Mouse (Mus musculus) liver, postnatal 0 days (tissue): ENCODE measurements around the gene Gm20388. TPM values are rescaled to one million over a fixed set of nuclear protein-coding genes. Genes with fewer than 3 reads are reported as not detected.
"Not testable (repeated sequence)": the region's sequence is repeated elsewhere in the genome, so short reads cannot be mapped to it uniquely, and the experiment has no call there.

Experiments used
- ATAC-seq: fragments of 200-750 bp; cut with Nextera tagmentation; 2 replicates; pipeline ENCODE4 v1.8.0; 2017; ENCODE audit warnings: mild to moderate bottlenecking, moderate library complexity
- DNase-seq: peaks from one replicate; pipeline ENCODE4 v3.0.0-alpha.2; 2016
- H3K27ac ChIP-seq: fragments of 300-500 bp; sonication (generic); 2 replicates; pipeline ENCODE4 v1.5.1; 2014; ENCODE audit warnings: antibody characterized with exemption, moderate library complexity, mild to moderate bottlenecking, low read depth
- H3K27me3 ChIP-seq: fragments of 300-500 bp; sonication (generic); 2 replicates; pipeline ENCODE4 v1.6.1; 2014; ENCODE audit warnings: low read length, control low read depth, mixed read lengths; ENCODE audit not compliant: insufficient read depth
- H3K36me3 ChIP-seq: fragments of 300-500 bp; sonication (generic); replicated peaks from 2 replicates; pipeline ENCODE4 v1.6.1; 2014; ENCODE audit warnings: mild to moderate bottlenecking, control low read depth, low read length, moderate library complexity, mixed read lengths; ENCODE audit not compliant: insufficient read depth
- H3K4me1 ChIP-seq: fragments of 300-500 bp; sonication (generic); 2 replicates; pipeline ENCODE4 v1.6.1; 2014; ENCODE audit warnings: antibody characterized with exemption, mild to moderate bottlenecking, control low read depth; ENCODE audit not compliant: insufficient read depth
- H3K4me2 ChIP-seq: fragments of 300-500 bp; sonication (generic); 2 replicates; pipeline ENCODE4 v1.6.1; 2014; ENCODE audit warnings: low read depth, mild to moderate bottlenecking, low read length, moderate library complexity, mixed read lengths
- H3K4me3 ChIP-seq: fragments of 300-500 bp; sonication (generic); 2 replicates; pipeline ENCODE4 v1.5.1; 2014; ENCODE audit warnings: low read depth, low read length
- H3K9ac ChIP-seq: fragments of 300-500 bp; sonication (generic); replicated peaks from 2 replicates; pipeline ENCODE4 v1.6.1; 2014; ENCODE audit warnings: mild to moderate bottlenecking, moderate library complexity
- H3K9me3 ChIP-seq: fragments of 300-500 bp; sonication (generic); 2 replicates; pipeline ENCODE4 v1.6.1; 2016; ENCODE audit warnings: mild to moderate bottlenecking, control low read depth, low read length, mixed read lengths
- CTCF ChIP-seq: sonication (generic); IDR thresholded peaks from 2 replicates; pipeline ENCODE4 v1.5.1; 2016; ENCODE audit warnings: antibody characterized with exemption, low read depth
- EP300 ChIP-seq: IDR thresholded peaks from 2 replicates; pipeline ENCODE4 v1.6.1; 2016; ENCODE audit warnings: antibody characterized with exemption, low read depth, mild to moderate bottlenecking
- WGBS: fragments of 180-500 bp; shearing (Covaris S2); extraction: QIAGEN DNeasy Blood & Tissue Kit; methylation state at CpG from one replicate; pipeline ENCODE4 v1.1.7; 2014; ENCODE audit not compliant: insufficient replicate concordance; 5-methylcytosine and 5-hydroxymethylcytosine counted together
- polyA plus RNA-seq: library from polyadenylated mRNA; unstranded; fragments of >200 nt; fragmentation: Nextera tagmentation; extraction: Ambion mirVana; gene quantifications from 2 replicates; pipeline ENCODE4 v1.2.1, GENCODE M21; 2015

Gm20388 gene
- polyA plus RNA-seq, 1 experiment from 2014 or later: not detected

DNA sequence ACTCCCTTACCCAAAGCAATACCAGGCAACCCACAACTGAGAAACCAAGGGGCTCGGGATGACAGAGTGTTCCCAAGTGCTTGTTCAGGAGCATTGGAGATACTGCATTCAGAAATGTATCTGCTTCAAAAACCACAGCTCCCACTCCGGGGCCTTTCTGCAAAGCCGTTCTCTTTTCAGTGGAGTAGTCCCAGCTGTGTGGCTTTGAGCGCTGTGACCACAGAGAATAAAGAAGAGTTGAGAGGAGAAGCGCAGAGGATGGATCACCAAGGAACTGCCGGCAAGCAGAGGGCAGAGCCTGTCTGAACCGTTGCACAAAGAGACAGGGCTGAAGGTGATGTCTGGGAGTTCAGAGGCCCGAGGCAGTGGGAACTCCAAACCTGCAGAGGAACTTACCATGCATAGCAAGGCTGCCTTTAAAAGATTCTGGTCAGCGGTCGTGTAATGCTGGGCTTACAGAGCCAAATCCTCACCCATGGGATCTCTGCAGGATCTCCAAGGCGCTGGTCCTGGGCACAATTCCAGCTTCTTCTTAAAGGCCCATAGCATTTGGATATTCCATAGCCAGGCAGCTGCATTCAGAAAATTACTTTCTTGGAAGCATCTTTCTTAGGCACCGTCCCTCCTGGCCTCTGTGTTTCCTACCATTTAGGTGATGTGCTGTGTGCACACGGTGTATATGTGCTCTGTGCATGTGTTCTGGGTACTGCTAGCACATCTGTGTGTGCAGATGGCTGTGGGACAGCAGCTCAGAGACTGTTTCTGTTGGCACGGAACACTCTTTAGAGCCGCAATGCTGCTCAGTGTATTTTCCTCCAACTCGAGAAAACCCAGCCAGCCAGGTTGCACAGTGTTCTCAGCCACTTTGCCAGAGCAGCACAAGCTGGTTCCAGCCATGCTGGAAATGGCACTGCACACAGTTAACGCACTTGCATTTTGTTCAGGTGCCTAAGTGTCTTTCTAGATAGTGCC is 4261.2 kb downstream of the Gm20388 start:
- Histone ChIP-seq H3K4me2 (no peak overlapping the region), H3K9me3 (no peaks in the 10 kb centered on the region), H3K4me1 (no peaks in the 10 kb centered on the region), H3K9ac (no peak overlapping the region), H3K27ac (no peak overlapping the region), H3K36me3 (no peaks in the 10 kb centered on the region), H3K4me3 (no peak overlapping the region), H3K27me3 (no peaks in the 10 kb centered on the region)
- no peak for DNase-seq
- WGBS: 70% methylated on average over 17 of the region's 17 CpGs
- no peak for TF ChIP-seq CTCF
- no peak for TF ChIP-seq EP300
- no peak for ATAC-seq

- DNase-seq (no peak), ATAC-seq (no peak)
- no peaks in the 10 kb centered on the region for H3K9me3 ChIP-seq
- no peak overlapping the region for H3K4me3 ChIP-seq
- no peaks in the 10 kb centered on the region for H3K4me1 ChIP-seq
- H3K27me3 ChIP-seq: no peaks in the 10 kb centered on the region
- H3K27ac ChIP-seq: no peak overlapping the region
- no peak overlapping the region for H3K9ac ChIP-seq
- H3K4me2 ChIP-seq: no peak overlapping the region
- H3K36me3 ChIP-seq: no peaks in the 10 kb centered on the region
- 75% methylated on average over 4 of the region's 4 CpGs for WGBS
- TF ChIP-seq CTCF (no peak), EP300 (no peak)
These were observed 4263.0 kb downstream of the Gm20388 start for GRCm38 (mm10) chr8:124173688-124174087.

DNA sequence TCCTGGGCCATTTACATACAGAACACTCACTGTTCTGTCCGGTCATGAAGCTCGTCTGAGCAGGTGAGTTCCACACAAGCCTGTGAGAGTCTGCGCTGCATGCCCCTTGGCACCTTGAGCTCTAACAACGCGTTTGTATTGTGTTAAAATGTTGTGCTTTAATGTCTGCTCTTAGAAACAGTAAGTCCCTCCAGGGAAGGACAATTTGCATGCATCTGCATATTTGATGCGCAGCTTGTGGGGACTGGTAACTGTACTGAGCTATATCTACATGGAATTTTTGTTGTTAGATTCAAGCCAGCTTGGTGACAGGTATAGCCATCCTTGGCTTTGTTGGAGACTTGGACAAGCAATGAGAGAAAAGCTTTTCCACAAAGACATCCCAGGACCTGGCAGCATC is 4265.5 kb downstream of the Gm20388 start:
- no peak overlapping the region for H3K27ac ChIP-seq
- H3K4me3 ChIP-seq: no peak overlapping the region
- no peak overlapping the region for H3K4me2 ChIP-seq
- 79% methylated on average over 6 of the region's 6 CpGs for WGBS
- H3K9ac ChIP-seq: no peak overlapping the region
- ATAC-seq (no peak), DNase-seq (no peak)
- H3K27me3 ChIP-seq: no peaks in the 10 kb centered on the region
- H3K36me3 ChIP-seq: no peaks in the 10 kb centered on the region
- H3K4me1 ChIP-seq: no peaks in the 10 kb centered on the region
- H3K9me3 ChIP-seq: no peaks in the 10 kb centered on the region
- TF ChIP-seq CTCF (no peak), EP300 (no peak)

- WGBS: 79% methylated on average over 1 of the region's 1 CpGs
- not testable (repeated sequence) for H3K27ac ChIP-seq, H3K4me2 ChIP-seq, H3K27me3 ChIP-seq, ATAC-seq, H3K4me3 ChIP-seq, H3K4me1 ChIP-seq, H3K36me3 ChIP-seq, DNase-seq, H3K9ac ChIP-seq, H3K9me3 ChIP-seq
These were observed 4266.5 kb downstream of the Gm20388 start for GRCm38 (mm10) chr8:124177092-124177491.

GRCm38 (mm10) chr8:124180681-124181445 is 4270.2 kb downstream of the Gm20388 start:
- H3K4me2 ChIP-seq: no peak overlapping the region
- H3K36me3 ChIP-seq: no peaks in the 10 kb centered on the region
- no peak for TF ChIP-seq CTCF
- TF ChIP-seq EP300: no peak
- no peak overlapping the region for H3K27ac ChIP-seq
- no peak overlapping the region for H3K9ac ChIP-seq
- no peaks in the 10 kb centered on the region for H3K9me3 ChIP-seq
- ATAC-seq (no peak), DNase-seq (no peak)
- 74% methylated on average over 5 of the region's 5 CpGs for WGBS
- H3K4me1 ChIP-seq: no peaks in the 10 kb centered on the region
- H3K27me3 ChIP-seq: no peaks in the 10 kb centered on the region
- no peak overlapping the region for H3K4me3 ChIP-seq

GRCm38 (mm10) chr8:124181751-124182150 is 4271.1 kb downstream of the Gm20388 start:
- no peaks in the 10 kb centered on the region for H3K27me3 ChIP-seq
- no peaks in the 10 kb centered on the region for H3K9me3 ChIP-seq
- ATAC-seq (no peak), DNase-seq (no peak)
- H3K4me1 ChIP-seq: no peaks in the 10 kb centered on the region
- H3K4me2 ChIP-seq: no peak overlapping the region
- no peaks in the 10 kb centered on the region for H3K36me3 ChIP-seq
- H3K4me3 ChIP-seq: no peak overlapping the region
- H3K9ac ChIP-seq: no peak overlapping the region
- no peak overlapping the region for H3K27ac ChIP-seq
- TF ChIP-seq EP300 (no peak), CTCF (no peak)
- 76% methylated on average over 5 of the region's 5 CpGs for WGBS
